Mouse (Mus musculus): Measurements from ENCODE around the gene Pigk. TPM values are rescaled to one million over a fixed set of nuclear protein-coding genes. Genes with fewer than 3 reads are reported as not detected.

Pigk gene
- total and polyA plus RNA-seq, 3 experiments, result 6.4 to 28.1 (median 24.0) TPM

GRCm38 (mm10) chr3:152898906-152899305, 185.0 kb downstream of the Pigk start:
- no peak for TF ChIP-seq POLR2A (IDR thresholded peaks at IDR 0.05; ENCODE audit: insufficient read depth, low read depth, low read length)
- no peak for TF ChIP-seq EP300 (IDR thresholded peaks at IDR 0.05; ENCODE audit: insufficient read depth, low read depth, low read length)
- TF ChIP-seq CTCF (IDR thresholded peaks at IDR 0.05), result no peak
- no peaks in the 10 kb centered on the region for H3K4me1 ChIP-seq (ENCODE audit: control insufficient read depth, insufficient read depth, low read length)
- H3K36me3 ChIP-seq (ENCODE audit: control insufficient read depth, insufficient read depth, low read length), result no peaks in the 10 kb centered on the region
- no peak for DNase-seq
- intact Hi-C loops (cut with DNase I), result no loop called here
- no peak overlapping the region for H3K4me3 ChIP-seq
- no peak overlapping the region for H3K27ac ChIP-seq
- no peaks in the 10 kb centered on the region for H3K79me2 ChIP-seq (replicated peaks; ENCODE audit: control insufficient read depth, insufficient read depth, low read length)
- WGBS, result 90% methylated on average over 9 of the region's 9 CpGs
- H3K9ac ChIP-seq (ENCODE audit: low read depth, low read length), result no peak overlapping the region
- H3K27me3 ChIP-seq (ENCODE audit: control insufficient read depth, insufficient read depth, low read length), result no peaks in the 10 kb centered on the region

- H3K27me3 ChIP-seq (ENCODE audit: control insufficient read depth, insufficient read depth, low read length), result no peaks in the 10 kb centered on the region
- no peak overlapping the region for H3K9ac ChIP-seq (ENCODE audit: low read depth, low read length)
- no peaks in the 10 kb centered on the region for H3K79me2 ChIP-seq (replicated peaks; ENCODE audit: control insufficient read depth, insufficient read depth, low read length)
- no peak overlapping the region for H3K27ac ChIP-seq
- 87% methylated on average over 10 of the region's 10 CpGs for WGBS
- DNase-seq, result no peak
- H3K4me1 ChIP-seq (ENCODE audit: control insufficient read depth, insufficient read depth, low read length), result no peaks in the 10 kb centered on the region
- TF ChIP-seq POLR2A (IDR thresholded peaks at IDR 0.05; ENCODE audit: insufficient read depth, low read depth, low read length) (no peak), CTCF (IDR thresholded peaks at IDR 0.05) (no peak), EP300 (IDR thresholded peaks at IDR 0.05; ENCODE audit: insufficient read depth, low read depth, low read length) (no peak)
- intact Hi-C loops (cut with DNase I), result no loop called here
- H3K4me3 ChIP-seq, result no peak overlapping the region
- no peaks in the 10 kb centered on the region for H3K36me3 ChIP-seq (ENCODE audit: control insufficient read depth, insufficient read depth, low read length)
Measured at GRCm38 (mm10) chr3:152905026-152905425, 191.1 kb downstream of the Pigk start.

GRCm38 (mm10) chr3:152905800-152906199, 191.9 kb downstream of the Pigk start:
- WGBS, result 60% methylated on average over 10 of the region's 10 CpGs
- Histone ChIP-seq H3K79me2 (replicated peaks; ENCODE audit: control insufficient read depth, insufficient read depth, low read length) (no peaks in the 10 kb centered on the region), H3K27ac (no peak overlapping the region), H3K27me3 (ENCODE audit: control insufficient read depth, insufficient read depth, low read length) (no peaks in the 10 kb centered on the region), H3K4me3 (no peak overlapping the region), H3K36me3 (ENCODE audit: control insufficient read depth, insufficient read depth, low read length) (no peaks in the 10 kb centered on the region), H3K9ac (ENCODE audit: low read depth, low read length) (no peak overlapping the region), H3K4me1 (ENCODE audit: control insufficient read depth, insufficient read depth, low read length) (no peaks in the 10 kb centered on the region)
- no peak for DNase-seq
- intact Hi-C loops (cut with DNase I), result no loop called here
- TF ChIP-seq EP300 (IDR thresholded peaks at IDR 0.05; ENCODE audit: insufficient read depth, low read depth, low read length), result no peak
- TF ChIP-seq CTCF (IDR thresholded peaks at IDR 0.05), result no peak
- no peak for TF ChIP-seq POLR2A (IDR thresholded peaks at IDR 0.05; ENCODE audit: insufficient read depth, low read depth, low read length)

GRCm38 (mm10) chr3:152907087-152907486, 193.2 kb downstream of the Pigk start:
- intact Hi-C loops (cut with DNase I), result no loop called here
- no peak overlapping the region for H3K4me3 ChIP-seq
- H3K27me3 ChIP-seq (ENCODE audit: control insufficient read depth, insufficient read depth, low read length), result no peaks in the 10 kb centered on the region
- no peak overlapping the region for H3K9ac ChIP-seq (ENCODE audit: low read depth, low read length)
- no peak overlapping the region for H3K27ac ChIP-seq
- no peaks in the 10 kb centered on the region for H3K4me1 ChIP-seq (ENCODE audit: control insufficient read depth, insufficient read depth, low read length)
- no peaks in the 10 kb centered on the region for H3K79me2 ChIP-seq (replicated peaks; ENCODE audit: control insufficient read depth, insufficient read depth, low read length)
- no peaks in the 10 kb centered on the region for H3K36me3 ChIP-seq (ENCODE audit: control insufficient read depth, insufficient read depth, low read length)
- DNase-seq, result no peak
- TF ChIP-seq EP300 (IDR thresholded peaks at IDR 0.05; ENCODE audit: insufficient read depth, low read depth, low read length), result no peak
- TF ChIP-seq CTCF (IDR thresholded peaks at IDR 0.05), result no peak
- TF ChIP-seq POLR2A (IDR thresholded peaks at IDR 0.05; ENCODE audit: insufficient read depth, low read depth, low read length), result no peak
- 52% methylated on average over 5 of the region's 5 CpGs for WGBS

GRCm38 (mm10) chr3:152907683-152908082, 193.8 kb downstream of the Pigk start:
- 81% methylated on average over 5 of the region's 5 CpGs for WGBS
- H3K4me1 ChIP-seq (ENCODE audit: control insufficient read depth, insufficient read depth, low read length), result no peaks in the 10 kb centered on the region
- no peak overlapping the region for H3K9ac ChIP-seq (ENCODE audit: low read depth, low read length)
- intact Hi-C loops (cut with DNase I), result no loop called here
- H3K4me3 ChIP-seq, result no peak overlapping the region
- no peak overlapping the region for H3K27ac ChIP-seq
- no peaks in the 10 kb centered on the region for H3K36me3 ChIP-seq (ENCODE audit: control insufficient read depth, insufficient read depth, low read length)
- TF ChIP-seq CTCF (IDR thresholded peaks at IDR 0.05) (no peak), POLR2A (IDR thresholded peaks at IDR 0.05; ENCODE audit: insufficient read depth, low read depth, low read length) (no peak), EP300 (IDR thresholded peaks at IDR 0.05; ENCODE audit: insufficient read depth, low read depth, low read length) (no peak)
- no peaks in the 10 kb centered on the region for H3K79me2 ChIP-seq (replicated peaks; ENCODE audit: control insufficient read depth, insufficient read depth, low read length)
- no peaks in the 10 kb centered on the region for H3K27me3 ChIP-seq (ENCODE audit: control insufficient read depth, insufficient read depth, low read length)
- no peak for DNase-seq

- no peaks in the 10 kb centered on the region for H3K36me3 ChIP-seq (ENCODE audit: control insufficient read depth, insufficient read depth, low read length)
- WGBS, result 81% methylated on average over 4 of the region's 4 CpGs
- TF ChIP-seq EP300 (IDR thresholded peaks at IDR 0.05; ENCODE audit: insufficient read depth, low read depth, low read length) (no peak), POLR2A (IDR thresholded peaks at IDR 0.05; ENCODE audit: insufficient read depth, low read depth, low read length) (no peak), CTCF (IDR thresholded peaks at IDR 0.05) (no peak)
- no peaks in the 10 kb centered on the region for H3K79me2 ChIP-seq (replicated peaks; ENCODE audit: control insufficient read depth, insufficient read depth, low read length)
- intact Hi-C loops (cut with DNase I), result no loop called here
- no peaks in the 10 kb centered on the region for H3K4me1 ChIP-seq (ENCODE audit: control insufficient read depth, insufficient read depth, low read length)
- H3K4me3 ChIP-seq, result no peak overlapping the region
- no peak overlapping the region for H3K27ac ChIP-seq
- no peaks in the 10 kb centered on the region for H3K27me3 ChIP-seq (ENCODE audit: control insufficient read depth, insufficient read depth, low read length)
- DNase-seq, result no peak
- H3K9ac ChIP-seq (ENCODE audit: low read depth, low read length), result no peak overlapping the region
Measured at GRCm38 (mm10) chr3:152911578-152911977, 197.7 kb downstream of the Pigk start.

Measured in heart, adult 2 months (tissue).